Mouse (Mus musculus): ENCODE results near the gene Fadd. TPM values are rescaled to one million over a fixed set of nuclear protein-coding genes. Genes with fewer than 3 reads are reported as not detected.

The Fadd gene
- polyA plus RNA-seq, 1 experiment from 2014 or later: 11.1 TPM

DNA sequence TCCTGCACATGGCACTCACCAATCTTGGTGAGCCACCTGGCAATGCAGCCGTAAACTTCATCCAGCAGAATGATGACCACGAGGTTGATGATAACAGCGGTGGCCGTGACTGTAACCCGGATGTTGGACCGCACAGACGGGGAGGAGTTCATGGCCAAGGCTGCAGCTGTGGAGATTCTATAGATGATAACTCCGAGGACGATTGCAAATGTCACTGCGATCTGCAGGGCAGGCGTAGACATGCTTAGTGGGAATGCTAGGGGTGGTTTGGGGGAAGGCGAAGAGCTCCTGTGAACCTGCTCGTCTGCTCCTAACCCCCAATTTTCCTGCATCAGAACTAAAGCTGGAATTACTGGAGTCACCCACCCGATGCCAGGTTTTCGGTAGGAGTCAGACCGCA, 29.3 kb upstream of the Fadd start:
- ATAC-seq (ENCODE audit: insufficient number of reproducible peaks, insufficient read depth, low FRiP score, low TSS enrichment, low read depth): no peak
- Histone ChIP-seq H3K4me2 (no peak overlapping the region), H3K4me1 (replicated peaks) (no peaks in the 10 kb centered on the region), H3K9me3 (no peaks in the 10 kb centered on the region), H3K27me3 (no peaks in the 10 kb centered on the region), H3K36me3 (no peaks in the 10 kb centered on the region), H3K27ac (no peak overlapping the region), H3K4me3 (replicated peaks) (no peak overlapping the region), H3K9ac (replicated peaks) (no peak overlapping the region)
- WGBS: 86% methylated on average over 16 of the region's 16 CpGs

DNA sequence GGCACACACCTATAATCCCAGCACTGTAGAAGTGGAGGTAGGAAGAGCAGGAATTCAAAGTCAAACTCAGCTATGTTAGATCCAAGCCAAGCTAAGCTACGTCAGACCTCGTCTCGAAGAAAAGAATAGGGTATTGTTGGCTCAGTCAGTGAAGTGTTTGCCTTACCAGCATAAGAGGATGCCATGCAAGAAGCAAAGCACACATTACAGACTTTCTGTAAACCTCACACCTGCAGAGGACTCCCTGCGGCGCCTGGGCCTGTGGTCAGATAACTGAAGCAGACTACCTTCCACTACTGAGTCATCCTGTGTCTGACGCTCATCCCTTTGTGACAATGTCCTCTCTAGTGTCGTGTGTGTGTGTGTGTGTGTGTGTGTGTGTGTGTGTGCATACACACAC, 27.3 kb upstream of the Fadd start:
- Histone ChIP-seq H3K4me1 (replicated peaks) (no peaks in the 10 kb centered on the region), H3K4me3 (replicated peaks) (no peak overlapping the region), H3K27me3 (no peaks in the 10 kb centered on the region), H3K9me3 (no peaks in the 10 kb centered on the region), H3K9ac (replicated peaks) (no peak overlapping the region), H3K27ac (no peak overlapping the region), H3K36me3 (no peaks in the 10 kb centered on the region), H3K4me2 (no peak overlapping the region)
- ATAC-seq (ENCODE audit: insufficient number of reproducible peaks, insufficient read depth, low FRiP score, low TSS enrichment, low read depth): no peak
- 87% methylated on average over 7 of the region's 7 CpGs for WGBS

DNA sequence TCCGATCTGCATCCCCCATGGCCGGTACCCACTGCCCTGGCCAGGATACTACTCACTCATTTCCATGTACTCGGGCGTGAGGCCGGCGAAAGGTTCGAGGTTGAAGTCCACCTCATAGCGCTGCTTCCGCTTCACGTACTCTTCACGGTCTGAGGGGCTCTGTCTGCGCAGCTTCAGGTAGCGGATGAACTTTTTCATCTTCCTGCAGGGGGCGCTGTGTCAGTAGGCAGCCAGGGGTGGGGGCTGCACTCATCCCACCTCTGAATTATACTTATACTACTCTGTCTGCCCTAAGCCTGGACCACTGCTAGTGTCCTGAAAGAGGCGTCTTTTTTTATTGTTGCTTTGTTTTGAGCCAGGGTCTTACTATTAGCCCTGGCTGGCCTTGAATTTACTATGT, 25.6 kb upstream of the Fadd start:
- H3K27me3 ChIP-seq: no peaks in the 10 kb centered on the region
- WGBS: 90% methylated on average over 15 of the region's 15 CpGs
- ATAC-seq (ENCODE audit: insufficient number of reproducible peaks, insufficient read depth, low FRiP score, low TSS enrichment, low read depth): no peak
- no peak overlapping the region for H3K4me2 ChIP-seq
- no peak overlapping the region for H3K27ac ChIP-seq
- no peaks in the 10 kb centered on the region for H3K9me3 ChIP-seq
- H3K36me3 ChIP-seq: no peaks in the 10 kb centered on the region
- H3K9ac ChIP-seq (replicated peaks): no peak overlapping the region
- H3K4me3 ChIP-seq (replicated peaks): no peak overlapping the region
- no peaks in the 10 kb centered on the region for H3K4me1 ChIP-seq (replicated peaks)

DNA sequence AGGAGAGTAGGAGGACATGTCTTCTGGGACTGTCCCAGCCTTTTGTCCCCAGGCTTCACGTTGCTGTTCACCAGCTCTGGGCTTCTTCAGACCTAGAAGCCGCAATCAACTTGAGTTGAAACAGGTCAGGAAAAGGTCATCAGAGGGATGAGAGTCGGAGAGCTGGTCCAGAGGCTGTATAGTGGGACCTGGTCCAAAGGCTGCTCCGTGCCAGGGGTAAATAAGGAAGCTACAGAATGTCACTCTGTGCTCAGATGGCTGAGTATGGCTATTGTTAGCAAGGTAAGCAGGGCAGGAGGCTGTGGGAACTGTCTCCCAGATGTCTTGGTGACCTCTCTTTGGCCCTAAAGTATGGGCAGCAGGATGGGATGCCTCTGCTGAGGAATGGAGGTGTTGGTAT, 22.5 kb upstream of the Fadd start:
- no peaks in the 10 kb centered on the region for H3K27me3 ChIP-seq
- H3K9ac ChIP-seq (replicated peaks): no peak overlapping the region
- H3K4me1 ChIP-seq (replicated peaks): no peaks in the 10 kb centered on the region
- H3K9me3 ChIP-seq: no peaks in the 10 kb centered on the region
- H3K4me2 ChIP-seq: no peak overlapping the region
- WGBS: 67% methylated on average over 4 of the region's 4 CpGs
- no peaks in the 10 kb centered on the region for H3K36me3 ChIP-seq
- no peak overlapping the region for H3K4me3 ChIP-seq (replicated peaks)
- H3K27ac ChIP-seq: no peak overlapping the region
- ATAC-seq (ENCODE audit: insufficient number of reproducible peaks, insufficient read depth, low FRiP score, low TSS enrichment, low read depth): no peak

DNA sequence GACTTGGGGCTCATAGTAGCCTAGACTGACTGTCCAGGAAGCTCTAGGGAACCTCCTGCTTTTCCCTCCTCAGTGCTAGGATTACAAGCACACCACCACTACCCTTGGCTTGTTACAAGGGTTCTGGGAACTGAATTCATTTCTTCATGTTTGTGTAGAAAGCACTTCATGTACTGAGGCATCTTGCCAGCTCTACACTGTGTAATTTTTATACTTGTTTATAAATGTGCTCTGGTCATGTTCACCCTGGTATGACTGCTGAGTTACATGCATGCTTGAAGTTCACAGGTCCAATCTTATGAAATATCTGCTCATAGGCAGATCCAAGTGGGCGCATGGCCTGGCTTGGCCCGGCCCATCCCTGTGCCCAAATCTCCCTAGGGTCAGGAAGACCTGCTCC, 22.0 kb upstream of the Fadd start:
- no peak overlapping the region for H3K27ac ChIP-seq
- ATAC-seq (ENCODE audit: insufficient number of reproducible peaks, insufficient read depth, low FRiP score, low TSS enrichment, low read depth): no peak
- H3K36me3 ChIP-seq: no peaks in the 10 kb centered on the region
- H3K27me3 ChIP-seq: no peaks in the 10 kb centered on the region
- H3K9me3 ChIP-seq: no peaks in the 10 kb centered on the region
- no peak overlapping the region for H3K9ac ChIP-seq (replicated peaks)
- whole genome bisulfite sequencing: 94% methylated on average over 2 of the region's 2 CpGs
- H3K4me3 ChIP-seq (replicated peaks): no peak overlapping the region
- H3K4me1 ChIP-seq (replicated peaks): no peaks in the 10 kb centered on the region
- no peak overlapping the region for H3K4me2 ChIP-seq

DNA sequence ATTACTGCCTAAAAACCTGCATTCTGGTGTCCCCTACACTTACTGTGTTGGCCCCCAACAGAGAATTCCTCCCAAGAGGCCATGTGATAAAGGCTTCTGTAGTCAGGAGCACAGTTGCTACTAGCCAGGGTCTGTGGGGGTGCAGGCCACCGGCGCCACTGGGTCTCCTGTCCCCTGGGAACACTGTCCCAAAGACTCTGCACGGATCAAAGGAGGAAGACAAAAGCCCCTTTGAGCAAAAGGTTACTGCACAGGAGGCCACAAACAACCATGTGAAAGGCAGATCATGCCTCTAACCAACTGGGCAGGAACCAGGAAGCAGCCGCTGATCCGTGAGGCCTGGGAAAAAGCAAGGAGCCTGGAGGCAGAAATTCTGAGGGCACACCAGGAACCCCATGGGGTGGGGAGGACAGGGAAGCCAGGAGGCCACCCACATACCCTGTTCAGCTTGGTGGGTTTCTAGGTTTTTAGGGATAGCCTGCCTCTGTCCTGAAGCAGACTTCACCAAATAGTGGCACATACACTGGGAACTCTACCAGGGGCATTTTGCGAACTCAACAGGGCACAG, 18.2 kb upstream of the Fadd start:
- Histone ChIP-seq H3K9ac (replicated peaks) (0 out of 2 replicates have a peak overlapping the region, but pooled peaks have one; percentile 23), H3K4me2 (no peak overlapping the region), H3K9me3 (no peaks in the 10 kb centered on the region), H3K4me1 (replicated peaks) (no peaks in the 10 kb centered on the region), H3K4me3 (replicated peaks) (no peak overlapping the region), H3K27ac (no peak overlapping the region), H3K27me3 (no peaks in the 10 kb centered on the region), H3K36me3 (no peaks in the 10 kb centered on the region)
- no peak for ATAC-seq (ENCODE audit: insufficient number of reproducible peaks, insufficient read depth, low FRiP score, low TSS enrichment, low read depth)
- 71% methylated on average over 6 of the region's 6 CpGs for WGBS

DNA sequence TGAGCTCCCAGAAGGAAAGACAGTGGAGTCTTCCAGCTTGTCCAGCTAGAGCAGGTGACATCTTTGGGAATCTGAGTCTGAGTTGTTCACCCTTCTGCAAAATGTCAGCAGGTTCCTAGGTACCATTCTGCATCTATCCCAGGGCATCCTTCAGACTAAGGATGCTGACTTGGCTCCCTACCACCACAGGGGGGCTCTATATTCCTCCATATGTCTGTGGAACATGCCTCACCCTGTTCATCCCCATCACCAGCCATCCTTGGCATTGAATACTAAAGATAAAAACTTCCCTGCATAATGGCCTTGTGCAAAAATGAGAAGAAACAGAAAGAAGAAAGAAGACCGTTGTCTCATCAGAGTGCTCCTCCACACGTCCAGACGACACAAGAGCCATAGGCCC, 7.2 kb upstream of the Fadd start:
- 88% methylated on average over 3 of the region's 3 CpGs for WGBS
- Histone ChIP-seq H3K4me2 (no peak overlapping the region), H3K27ac (no peak overlapping the region), H3K9ac (replicated peaks) (no peak overlapping the region), H3K27me3 (no peaks in the 10 kb centered on the region), H3K9me3 (no peaks in the 10 kb centered on the region), H3K36me3 (no peaks in the 10 kb centered on the region), H3K4me3 (replicated peaks) (no peak overlapping the region), H3K4me1 (replicated peaks) (no peaks in the 10 kb centered on the region)
- ATAC-seq (ENCODE audit: insufficient number of reproducible peaks, insufficient read depth, low FRiP score, low TSS enrichment, low read depth): no peak

DNA sequence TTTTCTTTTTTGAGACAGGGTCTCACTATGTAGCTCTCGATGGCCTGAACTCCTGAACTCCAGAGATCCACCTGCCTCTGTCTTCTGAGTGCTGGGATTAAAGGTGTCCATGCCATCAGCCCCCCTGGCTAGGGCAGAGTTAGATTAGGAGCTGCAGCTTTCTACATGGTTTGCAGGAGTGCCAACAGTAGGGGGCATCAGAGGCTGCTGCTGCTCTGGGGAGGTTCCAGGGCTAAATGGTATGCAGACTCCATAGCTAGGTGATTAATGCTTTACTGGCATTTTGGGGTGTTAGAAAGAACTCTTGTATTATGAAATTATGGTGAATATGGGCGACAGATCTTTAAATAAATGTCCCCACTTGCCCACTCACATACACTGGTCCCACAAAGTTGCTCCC, 5.0 kb upstream of the Fadd start:
- Histone ChIP-seq H3K27ac (no peak overlapping the region), H3K9me3 (no peaks in the 10 kb centered on the region), H3K4me2 (no peak overlapping the region), H3K4me3 (replicated peaks) (no peak overlapping the region), H3K4me1 (replicated peaks) (peaks cover 12% of the 10 kb centered on the region), H3K9ac (replicated peaks) (no peak overlapping the region), H3K36me3 (no peaks in the 10 kb centered on the region), H3K27me3 (no peaks in the 10 kb centered on the region)
- 39% methylated on average over 2 of the region's 2 CpGs for WGBS
- no peak for ATAC-seq (ENCODE audit: insufficient number of reproducible peaks, insufficient read depth, low FRiP score, low TSS enrichment, low read depth)

DNA sequence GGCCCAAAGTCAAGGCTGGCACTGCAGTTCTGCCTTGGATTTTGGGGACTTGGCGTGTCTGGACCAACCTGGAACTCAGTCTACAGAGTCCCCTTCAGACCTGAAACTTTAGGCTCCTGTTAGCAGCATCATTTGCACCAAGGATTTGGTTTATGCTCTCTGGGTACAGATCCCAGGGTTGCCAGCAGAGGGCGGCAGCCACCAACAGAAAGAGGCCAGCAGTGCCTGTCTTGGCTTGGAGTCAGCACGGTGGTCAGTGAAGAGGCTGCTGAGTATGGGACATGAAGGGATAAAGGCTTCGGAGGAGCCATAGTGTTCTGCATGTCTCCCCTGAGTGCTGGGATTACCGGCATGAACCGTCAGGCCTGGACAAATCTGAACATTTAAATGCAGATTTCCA, 3.4 kb upstream of the Fadd start:
- WGBS: 13% methylated on average over 6 of the region's 6 CpGs
- no peak for ATAC-seq (ENCODE audit: insufficient number of reproducible peaks, insufficient read depth, low FRiP score, low TSS enrichment, low read depth)
- no peak overlapping the region for H3K9ac ChIP-seq (replicated peaks)
- no peaks in the 10 kb centered on the region for H3K27me3 ChIP-seq
- no peak overlapping the region for H3K4me2 ChIP-seq
- H3K27ac ChIP-seq: no peak overlapping the region
- peaks cover 20% of the 10 kb centered on the region for H3K4me1 ChIP-seq (replicated peaks)
- H3K36me3 ChIP-seq: peaks cover under 1% of the 10 kb centered on the region
- H3K9me3 ChIP-seq: no peaks in the 10 kb centered on the region
- no peak overlapping the region for H3K4me3 ChIP-seq (replicated peaks)

DNA sequence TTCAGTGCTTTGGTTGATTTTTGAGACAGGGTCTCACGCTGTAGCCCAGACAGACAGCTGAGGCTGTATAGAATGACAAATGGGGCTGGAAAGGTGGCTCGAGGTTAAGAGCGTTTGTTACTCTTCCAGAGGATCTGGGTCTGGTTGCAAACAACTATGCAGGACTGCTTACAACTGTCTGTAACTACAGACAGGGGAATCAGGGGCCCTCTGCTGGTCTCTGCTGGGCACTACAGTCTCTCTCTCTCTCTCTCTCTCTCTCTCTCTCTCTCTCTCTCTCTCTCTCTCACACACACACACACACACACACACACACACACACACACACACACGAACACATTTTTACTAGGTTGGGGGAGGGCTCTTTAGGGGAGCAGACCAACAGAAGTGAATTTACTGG, 1.4 kb upstream of the Fadd start:
- ATAC-seq (ENCODE audit: insufficient number of reproducible peaks, insufficient read depth, low FRiP score, low TSS enrichment, low read depth): no peak
- Histone ChIP-seq H3K4me2 (no peak overlapping the region; the same call in 1 of the 2 replicates), H3K27me3 (no peaks in the 10 kb centered on the region), H3K27ac (no peak overlapping the region; the same call in 1 of the 2 replicates), H3K9ac (replicated peaks) (no peak overlapping the region), H3K9me3 (no peaks in the 10 kb centered on the region), H3K36me3 (peaks cover 20% of the 10 kb centered on the region), H3K4me1 (replicated peaks) (peaks cover 20% of the 10 kb centered on the region), H3K4me3 (replicated peaks) (no peak overlapping the region)
- WGBS: 4% methylated on average over 4 of the region's 4 CpGs

DNA sequence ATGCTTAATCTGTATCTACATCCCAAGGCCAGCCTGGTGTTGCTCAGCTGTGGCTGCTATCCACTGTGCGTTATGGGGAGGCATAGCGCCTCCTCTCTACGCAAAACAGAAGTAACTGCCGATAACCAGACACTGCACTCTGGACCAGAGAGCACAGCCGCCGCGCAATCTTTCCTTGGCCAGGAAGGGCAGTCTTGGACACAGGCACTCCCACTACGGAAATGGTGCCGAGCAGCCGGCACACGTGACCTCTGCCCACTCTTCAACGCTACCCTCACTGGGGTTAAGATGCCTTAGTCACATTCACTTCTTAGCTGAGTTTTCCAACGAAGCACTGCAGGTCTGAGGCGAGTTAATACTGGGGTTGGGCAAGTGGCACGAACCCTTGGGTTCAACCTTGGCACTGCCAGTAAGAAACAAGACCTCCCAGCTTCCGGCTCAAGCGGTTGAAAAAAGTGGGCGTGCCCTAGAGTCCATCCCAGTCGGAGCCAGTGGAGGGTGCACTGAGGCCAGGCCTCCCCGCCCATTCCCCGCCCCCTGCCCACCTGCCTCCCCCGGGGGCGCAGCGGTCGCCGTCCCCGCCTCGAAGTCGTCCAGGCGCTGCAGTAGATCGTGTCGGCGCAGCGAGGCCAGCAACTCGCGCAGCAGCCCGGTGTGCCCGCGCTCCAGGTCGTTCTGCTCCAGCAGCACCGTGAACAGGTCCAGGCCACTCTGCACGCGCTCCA, 542 bp downstream of the Fadd start:
- Histone ChIP-seq H3K27me3 (no peaks in the 10 kb centered on the region), H3K36me3 (peaks cover 28% of the 10 kb centered on the region), H3K4me1 (replicated peaks) (peaks cover 20% of the 10 kb centered on the region), H3K4me2 (peak overlapping the region; percentile 82), H3K4me3 (replicated peaks) (peak overlapping the region; percentile 79), H3K9me3 (no peaks in the 10 kb centered on the region), H3K27ac (peak overlapping the region; percentile 93), H3K9ac (replicated peaks) (peak overlapping the region; percentile 77)
- WGBS: 2% methylated on average over 43 of the region's 43 CpGs
- peak; percentile 85 for ATAC-seq (ENCODE audit: insufficient number of reproducible peaks, insufficient read depth, low FRiP score, low TSS enrichment, low read depth)

DNA sequence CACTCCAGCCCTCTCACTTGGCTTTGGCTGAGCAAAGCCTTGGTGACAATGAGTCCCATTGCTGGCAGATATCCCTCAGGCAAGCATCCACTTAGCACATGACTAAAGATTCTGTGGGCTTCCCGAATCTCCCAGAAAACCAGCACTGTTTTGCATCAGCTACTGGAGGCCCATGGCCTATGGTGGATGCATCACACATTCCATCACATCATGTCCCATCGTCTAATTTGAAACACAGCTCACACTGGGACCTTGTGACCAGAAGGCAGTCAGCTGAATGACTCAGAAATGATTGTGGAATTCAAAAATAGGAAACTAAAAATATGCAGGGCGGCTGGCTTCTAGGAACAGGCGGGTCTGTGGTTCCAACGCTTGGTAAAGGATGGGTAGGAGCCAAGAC, 4.4 kb downstream of the Fadd start:
- no peak overlapping the region for H3K9ac ChIP-seq (replicated peaks)
- H3K4me1 ChIP-seq (replicated peaks): peaks cover 13% of the 10 kb centered on the region
- H3K4me2 ChIP-seq: no peak overlapping the region
- H3K36me3 ChIP-seq: peaks cover 28% of the 10 kb centered on the region
- no peaks in the 10 kb centered on the region for H3K27me3 ChIP-seq
- ATAC-seq (ENCODE audit: insufficient number of reproducible peaks, insufficient read depth, low FRiP score, low TSS enrichment, low read depth): no peak
- H3K4me3 ChIP-seq (replicated peaks): no peak overlapping the region
- no peaks in the 10 kb centered on the region for H3K9me3 ChIP-seq
- H3K27ac ChIP-seq: no peak overlapping the region
- WGBS: 87% methylated on average over 5 of the region's 5 CpGs

Data from limb, embryonic 12.5 days (tissue).